Mouse (Mus musculus) forebrain, embryonic 10.5 days (tissue): ENCODE measurements around the gene Creld1. TPM values are rescaled to one million over a fixed set of nuclear protein-coding genes. Genes with fewer than 3 reads are reported as not detected.
A peak's percentile ranks its signal among the peaks of the same experiment; 100 is the strongest.

Experiments
- DNase-seq: peaks from one replicate; pipeline ENCODE4 v3.0.0-alpha.2; 2017; ENCODE audit warnings: low spot score; ENCODE audit errors: extremely low spot score
- H3K27ac ChIP-seq: fragments of 300-500 bp; sonication (generic); 2 replicates; pipeline ENCODE4 v1.5.1; 2016; ENCODE audit warnings: mild to moderate bottlenecking
- H3K27me3 ChIP-seq: fragments of 300-500 bp; sonication (generic); 2 replicates; pipeline ENCODE4 v1.6.1; 2016; ENCODE audit warnings: mild to moderate bottlenecking; ENCODE audit not compliant: poor library complexity, severe bottlenecking
- H3K36me3 ChIP-seq: fragments of 300-500 bp; sonication (generic); replicated peaks from 2 replicates; pipeline ENCODE4 v1.6.1; 2016; ENCODE audit warnings: mild to moderate bottlenecking, moderate library complexity
- H3K4me1 ChIP-seq: fragments of 300-500 bp; sonication (generic); 2 replicates; pipeline ENCODE4 v1.6.1; 2016
- H3K4me3 ChIP-seq: fragments of 300-500 bp; sonication (generic); 2 replicates; pipeline ENCODE4 v1.5.1; 2016; ENCODE audit warnings: mild to moderate bottlenecking, moderate library complexity
- H3K9me3 ChIP-seq: fragments of 300-500 bp; sonication (generic); 2 replicates; pipeline ENCODE4 v1.6.1; 2016; ENCODE audit warnings: mild to moderate bottlenecking, moderate library complexity
- WGBS: fragments of 180-500 bp; shearing (Covaris S2); methylation state at CpG from one replicate; pipeline ENCODE4 v1.1.7; 2016; 5-methylcytosine and 5-hydroxymethylcytosine counted together
- polyA plus RNA-seq: library from polyadenylated mRNA; unstranded; fragments of >200 nt; fragmentation: Nextera tagmentation; extraction: Ambion mirVana; gene quantifications from 2 replicates; pipeline ENCODE4 v1.2.1, GENCODE M21; 2016

Gene Creld1
- polyA plus RNA-seq, 1 experiment from 2014 or later: 31.1 TPM

GRCm38 (mm10) chr6:113447639-113448038, 35.5 kb upstream of the Creld1 start:
- no peak for DNase-seq
- H3K27me3 ChIP-seq: no peaks in the 10 kb centered on the region
- H3K4me1 ChIP-seq: peaks cover 10% of the 10 kb centered on the region
- H3K4me3 ChIP-seq: no peak overlapping the region
- 94% methylated on average over 4 of the region's 4 CpGs for WGBS
- H3K27ac ChIP-seq: no peak overlapping the region
- H3K36me3 ChIP-seq: peaks cover 48% of the 10 kb centered on the region
- no peaks in the 10 kb centered on the region for H3K9me3 ChIP-seq

GRCm38 (mm10) chr6:113451839-113452238, 31.3 kb upstream of the Creld1 start:
- Histone ChIP-seq H3K27me3 (no peaks in the 10 kb centered on the region), H3K36me3 (peaks cover 29% of the 10 kb centered on the region), H3K4me1 (no peaks in the 10 kb centered on the region), H3K4me3 (no peak overlapping the region), H3K9me3 (no peaks in the 10 kb centered on the region), H3K27ac (no peak overlapping the region)
- 89% methylated on average over 2 of the region's 2 CpGs for WGBS
- DNase-seq: no peak

DNA sequence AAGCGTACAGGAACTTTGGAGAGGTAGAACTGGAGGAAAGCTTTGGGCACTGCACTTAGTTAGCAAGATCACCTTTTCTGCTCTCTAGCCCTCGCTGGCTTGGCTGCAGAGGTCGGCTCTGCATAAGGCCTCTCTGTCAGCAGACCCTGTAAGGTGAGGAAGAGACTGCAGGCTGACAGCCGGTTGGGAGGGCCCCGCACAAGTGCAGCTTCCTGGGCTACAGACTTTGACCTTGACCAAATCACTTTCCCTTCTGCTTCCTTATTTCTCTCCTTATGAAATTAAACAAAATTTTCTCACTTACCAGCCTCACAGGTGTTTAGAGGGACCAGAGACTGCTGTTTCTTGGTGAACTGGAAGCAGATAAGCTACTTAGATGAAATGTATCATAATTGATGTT, 28.1 kb upstream of the Creld1 start:
- Histone ChIP-seq H3K4me1 (0 out of 2 replicates have a peak, but pooled peaks cover 3% of the 10 kb centered on the region), H3K9me3 (no peaks in the 10 kb centered on the region), H3K36me3 (no peaks in the 10 kb centered on the region), H3K27me3 (no peaks in the 10 kb centered on the region), H3K4me3 (no peak overlapping the region), H3K27ac (no peak overlapping the region)
- 78% methylated on average over 5 of the region's 5 CpGs for WGBS
- DNase-seq: no peak

DNA sequence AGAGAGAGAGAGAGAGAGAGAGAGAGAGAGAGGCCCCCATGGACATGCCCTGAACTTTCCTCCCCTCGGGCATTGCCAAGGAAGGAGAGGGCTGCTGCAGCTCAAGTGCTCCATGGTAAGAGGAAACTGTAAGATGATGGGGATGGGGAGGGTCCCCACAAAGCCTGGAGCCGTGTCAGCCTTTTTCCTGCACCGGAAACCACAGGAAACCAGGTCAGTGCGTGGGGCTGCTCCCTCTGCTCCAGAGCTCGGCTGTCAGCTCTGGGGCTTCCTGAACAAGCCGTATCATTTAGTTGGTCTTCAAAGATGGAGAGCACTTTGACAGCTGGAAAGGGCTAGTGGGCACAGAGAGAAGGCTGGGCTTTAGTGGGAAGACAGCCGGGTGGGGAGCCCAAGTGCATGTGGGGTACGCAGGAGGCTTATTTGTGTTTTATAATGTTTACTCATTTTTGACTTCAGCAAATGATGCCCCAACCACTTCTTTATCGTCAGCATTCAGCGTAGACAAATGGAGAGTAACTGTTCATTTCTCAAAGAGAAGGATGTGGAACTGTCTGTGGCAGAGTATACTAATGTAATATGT, 25.1 kb upstream of the Creld1 start, which contains the start of gene Il17re:
Il17re (plus strand) TSS at position 533 of the 583 bp plus-strand sequence.
- Histone ChIP-seq H3K9me3 (no peaks in the 10 kb centered on the region), H3K4me3 (no peak within 1 kb of the TSS), H3K36me3 (no peaks in the 10 kb centered on the region), H3K4me1 (0 out of 2 replicates have a peak, but pooled peaks cover 3% of the 10 kb centered on the region), H3K27me3 (no peaks in the 10 kb centered on the region), H3K27ac (peak within 1 kb of the TSS; percentile 12; the same call in 1 of the 2 replicates)
- DNase-seq: no peak
- WGBS: 76% methylated on average over 10 of the region's 10 CpGs

GRCm38 (mm10) chr6:113458635-113459034, 24.5 kb upstream of the Creld1 start:
- H3K4me3 ChIP-seq: no peak overlapping the region
- DNase-seq: no peak
- no peaks in the 10 kb centered on the region for H3K36me3 ChIP-seq
- H3K4me1 ChIP-seq: 0 out of 2 replicates have a peak, but pooled peaks cover 3% of the 10 kb centered on the region
- no peaks in the 10 kb centered on the region for H3K27me3 ChIP-seq
- WGBS: 73% methylated on average over 10 of the region's 10 CpGs
- H3K27ac ChIP-seq: peak overlapping the region; percentile 12; the same call in 1 of the 2 replicates
- H3K9me3 ChIP-seq: no peaks in the 10 kb centered on the region

- Histone ChIP-seq H3K27me3 (peaks cover 13% of the 10 kb centered on the region), H3K9me3 (no peaks in the 10 kb centered on the region)
- DNase-seq: no peak
Observed at GRCm38 (mm10) chr6:113464040-113464439, 19.1 kb upstream of the Creld1 start.

DNA sequence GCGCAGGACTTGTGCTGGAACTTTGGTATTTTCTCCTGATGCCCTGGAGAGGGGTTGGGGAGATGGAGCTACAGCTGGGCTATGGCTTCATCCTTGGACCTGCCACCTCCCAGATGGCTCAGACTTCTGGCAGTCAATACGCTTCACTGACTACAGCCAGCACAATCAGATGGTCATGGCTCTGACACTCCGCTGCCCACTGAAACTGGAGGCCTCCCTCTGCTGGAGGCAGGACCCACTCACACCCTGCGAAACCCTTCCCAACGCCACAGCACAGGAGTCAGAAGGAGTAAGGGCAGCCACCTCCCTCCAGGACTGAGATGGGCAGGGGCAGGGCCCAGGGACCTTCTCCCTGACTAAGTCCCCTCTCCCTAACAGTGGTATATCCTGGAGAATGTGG, 17.5 kb upstream of the Creld1 start:
- Histone ChIP-seq H3K27ac (no peak overlapping the region), H3K27me3 (peaks cover 29% of the 10 kb centered on the region), H3K4me1 (peaks cover 17% of the 10 kb centered on the region), H3K4me3 (no peak overlapping the region), H3K36me3 (no peaks in the 10 kb centered on the region), H3K9me3 (no peaks in the 10 kb centered on the region)
- no peak for DNase-seq
- 73% methylated on average over 5 of the region's 5 CpGs for WGBS

More at GRCm38 (mm10) chr6:113464040-113464439, 19.1 kb upstream of the Creld1 start:
- Histone ChIP-seq H3K27ac (no peak overlapping the region), H3K36me3 (no peaks in the 10 kb centered on the region), H3K4me1 (peaks cover 4% of the 10 kb centered on the region), H3K4me3 (no peak overlapping the region)
- 74% methylated on average over 7 of the region's 7 CpGs for WGBS

GRCm38 (mm10) chr6:113468512-113468911, 14.6 kb upstream of the Creld1 start:
- Histone ChIP-seq H3K27me3 (peaks cover 54% of the 10 kb centered on the region), H3K36me3 (no peaks in the 10 kb centered on the region), H3K4me3 (peak overlapping the region; percentile 54), H3K4me1 (peaks cover 34% of the 10 kb centered on the region), H3K27ac (0 out of 2 replicates have a peak overlapping the region, but pooled peaks have one; percentile 62), H3K9me3 (no peaks in the 10 kb centered on the region)
- DNase-seq: no peak
- WGBS: 81% methylated on average over 3 of the region's 3 CpGs

DNA sequence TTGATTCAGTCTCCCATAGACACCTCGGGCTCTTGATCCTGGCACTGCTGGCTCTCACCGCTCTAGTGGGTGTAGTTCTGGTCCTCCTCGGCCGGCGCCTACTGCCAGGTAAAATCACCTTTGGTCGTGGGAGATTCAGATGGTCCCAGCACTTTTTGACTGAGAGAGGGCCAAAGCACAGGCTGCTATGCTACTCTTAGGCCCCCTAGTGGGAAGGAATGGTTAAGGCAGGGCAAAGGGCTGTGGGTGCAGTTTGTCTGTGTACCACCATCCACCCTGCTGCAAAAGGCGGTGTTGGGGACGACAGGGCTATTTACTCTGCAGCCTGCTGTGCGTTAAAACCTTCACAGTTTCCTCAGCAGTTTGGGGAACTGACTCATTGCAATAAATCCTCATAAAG, 14.1 kb upstream of the Creld1 start:
- peak; percentile 65 for DNase-seq
- Histone ChIP-seq H3K27ac (peak overlapping the region; percentile 62), H3K4me3 (peak overlapping the region; percentile 54), H3K4me1 (peaks cover 34% of the 10 kb centered on the region), H3K36me3 (no peaks in the 10 kb centered on the region), H3K9me3 (no peaks in the 10 kb centered on the region), H3K27me3 (peaks cover 55% of the 10 kb centered on the region)
- WGBS: 9% methylated on average over 9 of the region's 9 CpGs

DNA sequence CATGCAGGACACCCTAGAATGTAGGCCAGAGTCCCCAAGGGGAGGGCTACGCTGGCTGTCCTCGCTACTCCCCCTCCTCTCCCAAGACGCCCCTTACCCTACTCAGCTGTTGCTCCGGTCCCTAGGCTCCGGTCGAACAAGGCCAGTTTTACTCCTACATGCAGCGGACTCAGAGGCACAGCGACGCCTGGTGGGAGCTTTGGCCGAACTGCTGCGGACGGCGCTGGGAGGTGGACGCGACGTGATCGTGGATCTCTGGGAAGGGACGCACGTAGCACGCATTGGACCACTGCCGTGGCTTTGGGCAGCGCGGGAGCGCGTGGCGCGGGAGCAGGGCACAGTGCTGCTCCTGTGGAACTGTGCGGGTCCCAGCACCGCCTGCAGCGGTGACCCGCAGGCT, 13.7 kb upstream of the Creld1 start:
- H3K27ac ChIP-seq: peak overlapping the region; percentile 62
- H3K36me3 ChIP-seq: no peaks in the 10 kb centered on the region
- H3K9me3 ChIP-seq: no peaks in the 10 kb centered on the region
- DNase-seq: peak; percentile 81
- 2% methylated on average over 31 of the region's 31 CpGs for WGBS
- peak overlapping the region; percentile 54 for H3K4me3 ChIP-seq
- peaks cover 58% of the 10 kb centered on the region for H3K27me3 ChIP-seq
- peaks cover 34% of the 10 kb centered on the region for H3K4me1 ChIP-seq

- Histone ChIP-seq H3K27ac (peak within 1 kb of the TSS; percentile 54; the same call in 1 of the 2 replicates), H3K9me3 (no peaks in the 10 kb centered on the region), H3K36me3 (no peaks in the 10 kb centered on the region), H3K4me3 (peak within 1 kb of the TSS; percentile 24), H3K4me1 (peaks cover 34% of the 10 kb centered on the region), H3K27me3 (peaks cover 57% of the 10 kb centered on the region)
- WGBS: 18% methylated on average over 12 of the region's 12 CpGs
- peak; percentile 27 for DNase-seq
Observed at GRCm38 (mm10) chr6:113471297-113471936, 11.7 kb upstream of the Creld1 start, which contains the start of gene Il17rc. TSS of gene Il17rc (plus strand) at chr6:113471427.

- H3K4me3 ChIP-seq: no peak overlapping the region
- WGBS: 71% methylated on average over 10 of the region's 10 CpGs
- no peaks in the 10 kb centered on the region for H3K36me3 ChIP-seq
- H3K27me3 ChIP-seq: peaks cover 57% of the 10 kb centered on the region
- no peak overlapping the region for H3K27ac ChIP-seq
- peaks cover 34% of the 10 kb centered on the region for H3K4me1 ChIP-seq
- no peaks in the 10 kb centered on the region for H3K9me3 ChIP-seq
- no peak for DNase-seq
Observed at GRCm38 (mm10) chr6:113472061-113472460, 11.0 kb upstream of the Creld1 start.

DNA sequence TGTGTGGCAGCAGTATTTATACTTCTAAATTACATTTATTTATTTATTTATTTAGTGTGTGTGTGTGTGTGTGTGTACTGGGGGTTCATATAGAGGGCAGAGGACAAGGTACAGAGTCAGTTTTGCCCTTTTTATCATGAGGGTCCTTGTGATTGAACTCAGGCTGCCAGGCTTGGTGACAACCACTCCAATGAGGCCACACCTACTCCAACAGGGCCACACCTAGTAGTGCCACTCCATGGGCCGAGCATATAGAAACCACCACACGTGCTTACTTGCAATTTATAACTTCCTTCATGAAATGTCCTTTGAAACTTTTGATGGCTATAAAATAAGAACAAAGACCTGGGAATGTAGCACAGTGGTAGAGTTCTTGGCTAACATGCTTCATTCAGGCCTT, 9.9 kb upstream of the Creld1 start:
- Histone ChIP-seq H3K27me3 (peaks cover 57% of the 10 kb centered on the region), H3K4me1 (peaks cover 34% of the 10 kb centered on the region), H3K36me3 (no peaks in the 10 kb centered on the region), H3K27ac (no peak overlapping the region), H3K4me3 (no peak overlapping the region), H3K9me3 (no peaks in the 10 kb centered on the region)
- 78% methylated on average over 2 of the region's 2 CpGs for WGBS
- no peak for DNase-seq
